Mouse (Mus musculus): ENCODE results near the gene Rbm6. TPM values are rescaled to one million over a fixed set of nuclear protein-coding genes. Genes with fewer than 3 reads are reported as not detected.

Rbm6 gene
- total and polyA plus RNA-seq, 3 experiments = 38.7 to 184 (median 105) TPM

- DNase-seq (ENCODE audit: low spot score) = no peak
- H3K4me3 ChIP-seq (ENCODE audit: low read depth, low read length) = no peak overlapping the region
- no peaks in the 10 kb centered on the region for H3K27me3 ChIP-seq (ENCODE audit: insufficient read depth, low read length)
- no peak for ATAC-seq (ENCODE audit: extremely low read depth, insufficient number of reproducible peaks, low FRiP score, poor library complexity, severe bottlenecking)
- H3K4me1 ChIP-seq (ENCODE audit: insufficient read depth, low read depth, low read length) = peaks cover 2% of the 10 kb centered on the region; the same call in 1 of the 2 replicates
- no peak for TF ChIP-seq POLR2AphosphoS5 (IDR thresholded peaks at IDR 0.05; ENCODE audit: insufficient replicate concordance, low read depth, low read length)
- no peak for TF ChIP-seq CTCF (IDR thresholded peaks at IDR 0.05; ENCODE audit: low read depth, low read length)
- TF ChIP-seq TAL1 (conservative IDR thresholded peaks at IDR 0.05; ENCODE audit: low read depth, low read length) = no peak
- no peak for TF ChIP-seq GATA1 (IDR thresholded peaks at IDR 0.05; ENCODE audit: borderline replicate concordance, low read length)
- no peak for TF ChIP-seq GATA2 (IDR thresholded peaks at IDR 0.05; ENCODE audit: borderline replicate concordance, low read depth, low read length)
- peaks cover 67% of the 10 kb centered on the region for H3K36me3 ChIP-seq (replicated peaks)
- no peaks in the 10 kb centered on the region for H3K9me3 ChIP-seq (replicated peaks)
Measured at GRCm38 (mm10) chr9:107812132-107812531, 60.9 kb downstream of the Rbm6 start.

GRCm38 (mm10) chr9:107810985-107811384, 62.1 kb downstream of the Rbm6 start:
- TF ChIP-seq GATA1 (IDR thresholded peaks at IDR 0.05; ENCODE audit: borderline replicate concordance, low read length) (no peak), TAL1 (conservative IDR thresholded peaks at IDR 0.05; ENCODE audit: low read depth, low read length) (no peak), POLR2AphosphoS5 (IDR thresholded peaks at IDR 0.05; ENCODE audit: insufficient replicate concordance, low read depth, low read length) (no peak), GATA2 (IDR thresholded peaks at IDR 0.05; ENCODE audit: borderline replicate concordance, low read depth, low read length) (no peak), CTCF (IDR thresholded peaks at IDR 0.05; ENCODE audit: low read depth, low read length) (no peak)
- H3K9me3 ChIP-seq (replicated peaks) = no peaks in the 10 kb centered on the region
- DNase-seq (ENCODE audit: low spot score) (no peak), ATAC-seq (ENCODE audit: extremely low read depth, insufficient number of reproducible peaks, low FRiP score, poor library complexity, severe bottlenecking) (no peak)
- peaks cover 2% of the 10 kb centered on the region; the same call in 1 of the 2 replicates for H3K4me1 ChIP-seq (ENCODE audit: insufficient read depth, low read depth, low read length)
- H3K27me3 ChIP-seq (ENCODE audit: insufficient read depth, low read length) = no peaks in the 10 kb centered on the region
- no peak overlapping the region for H3K4me3 ChIP-seq (ENCODE audit: low read depth, low read length)
- peaks cover 61% of the 10 kb centered on the region for H3K36me3 ChIP-seq (replicated peaks)

GRCm38 (mm10) chr9:107791714-107792113, 81.3 kb downstream of the Rbm6 start:
- H3K27me3 ChIP-seq (ENCODE audit: insufficient read depth, low read length) = no peaks in the 10 kb centered on the region
- H3K9me3 ChIP-seq (replicated peaks) = no peaks in the 10 kb centered on the region
- TF ChIP-seq POLR2AphosphoS5 (IDR thresholded peaks at IDR 0.05; ENCODE audit: insufficient replicate concordance, low read depth, low read length) (no peak), GATA2 (IDR thresholded peaks at IDR 0.05; ENCODE audit: borderline replicate concordance, low read depth, low read length) (no peak), CTCF (IDR thresholded peaks at IDR 0.05; ENCODE audit: low read depth, low read length) (no peak), TAL1 (conservative IDR thresholded peaks at IDR 0.05; ENCODE audit: low read depth, low read length) (no peak), GATA1 (IDR thresholded peaks at IDR 0.05; ENCODE audit: borderline replicate concordance, low read length) (no peak)
- H3K4me1 ChIP-seq (ENCODE audit: insufficient read depth, low read depth, low read length) = no peaks in the 10 kb centered on the region
- no peak overlapping the region for H3K4me3 ChIP-seq (ENCODE audit: low read depth, low read length)
- DNase-seq (ENCODE audit: low spot score) = no peak
- peaks cover 76% of the 10 kb centered on the region for H3K36me3 ChIP-seq (replicated peaks)
- ATAC-seq (ENCODE audit: extremely low read depth, insufficient number of reproducible peaks, low FRiP score, poor library complexity, severe bottlenecking) = no peak

GRCm38 (mm10) chr9:107782536-107783203, 90.4 kb downstream of the Rbm6 start:
- Histone ChIP-seq H3K36me3 (replicated peaks) (peaks cover 79% of the 10 kb centered on the region), H3K27me3 (ENCODE audit: insufficient read depth, low read length) (no peaks in the 10 kb centered on the region), H3K4me3 (ENCODE audit: low read depth, low read length) (no peak overlapping the region), H3K4me1 (ENCODE audit: insufficient read depth, low read depth, low read length) (no peaks in the 10 kb centered on the region), H3K9me3 (replicated peaks) (no peaks in the 10 kb centered on the region)
- TF ChIP-seq POLR2AphosphoS5 (IDR thresholded peaks at IDR 0.05; ENCODE audit: insufficient replicate concordance, low read depth, low read length) (no peak), CTCF (IDR thresholded peaks at IDR 0.05; ENCODE audit: low read depth, low read length) (no peak), TAL1 (conservative IDR thresholded peaks at IDR 0.05; ENCODE audit: low read depth, low read length) (no peak), GATA2 (IDR thresholded peaks at IDR 0.05; ENCODE audit: borderline replicate concordance, low read depth, low read length) (no peak), GATA1 (IDR thresholded peaks at IDR 0.05; ENCODE audit: borderline replicate concordance, low read length) (no peak)
- no peak for DNase-seq (ENCODE audit: low spot score)
- no peak for ATAC-seq (ENCODE audit: extremely low read depth, insufficient number of reproducible peaks, low FRiP score, poor library complexity, severe bottlenecking)

GRCm38 (mm10) chr9:107776809-107777208, 96.2 kb downstream of the Rbm6 start:
- ATAC-seq (ENCODE audit: extremely low read depth, insufficient number of reproducible peaks, low FRiP score, poor library complexity, severe bottlenecking) (no peak), DNase-seq (ENCODE audit: low spot score) (no peak)
- Histone ChIP-seq H3K9me3 (replicated peaks) (no peaks in the 10 kb centered on the region), H3K36me3 (replicated peaks) (peaks cover 80% of the 10 kb centered on the region), H3K4me1 (ENCODE audit: insufficient read depth, low read depth, low read length) (peaks cover 3% of the 10 kb centered on the region), H3K27me3 (ENCODE audit: insufficient read depth, low read length) (no peaks in the 10 kb centered on the region), H3K4me3 (ENCODE audit: low read depth, low read length) (no peak overlapping the region)
- no peak for TF ChIP-seq GATA2 (IDR thresholded peaks at IDR 0.05; ENCODE audit: borderline replicate concordance, low read depth, low read length)
- TF ChIP-seq GATA1 (IDR thresholded peaks at IDR 0.05; ENCODE audit: borderline replicate concordance, low read length) = no peak
- TF ChIP-seq CTCF (IDR thresholded peaks at IDR 0.05; ENCODE audit: low read depth, low read length) = no peak
- no peak for TF ChIP-seq POLR2AphosphoS5 (IDR thresholded peaks at IDR 0.05; ENCODE audit: insufficient replicate concordance, low read depth, low read length)
- TF ChIP-seq TAL1 (conservative IDR thresholded peaks at IDR 0.05; ENCODE audit: low read depth, low read length) = no peak

GRCm38 (mm10) chr9:107774411-107774810, 98.6 kb downstream of the Rbm6 start:
- Histone ChIP-seq H3K27me3 (ENCODE audit: insufficient read depth, low read length) (no peaks in the 10 kb centered on the region), H3K4me3 (ENCODE audit: low read depth, low read length) (no peak overlapping the region), H3K9me3 (replicated peaks) (no peaks in the 10 kb centered on the region), H3K4me1 (ENCODE audit: insufficient read depth, low read depth, low read length) (peaks cover 11% of the 10 kb centered on the region), H3K36me3 (replicated peaks) (peaks cover 62% of the 10 kb centered on the region)
- no peak for DNase-seq (ENCODE audit: low spot score)
- no peak for ATAC-seq (ENCODE audit: extremely low read depth, insufficient number of reproducible peaks, low FRiP score, poor library complexity, severe bottlenecking)
- TF ChIP-seq POLR2AphosphoS5 (IDR thresholded peaks at IDR 0.05; ENCODE audit: insufficient replicate concordance, low read depth, low read length) = no peak
- TF ChIP-seq GATA2 (IDR thresholded peaks at IDR 0.05; ENCODE audit: borderline replicate concordance, low read depth, low read length) = no peak
- no peak for TF ChIP-seq GATA1 (IDR thresholded peaks at IDR 0.05; ENCODE audit: borderline replicate concordance, low read length)
- no peak for TF ChIP-seq CTCF (IDR thresholded peaks at IDR 0.05; ENCODE audit: low read depth, low read length)
- TF ChIP-seq TAL1 (conservative IDR thresholded peaks at IDR 0.05; ENCODE audit: low read depth, low read length) = no peak

All from G1E (cell line).